In the genomic region with DNA sequence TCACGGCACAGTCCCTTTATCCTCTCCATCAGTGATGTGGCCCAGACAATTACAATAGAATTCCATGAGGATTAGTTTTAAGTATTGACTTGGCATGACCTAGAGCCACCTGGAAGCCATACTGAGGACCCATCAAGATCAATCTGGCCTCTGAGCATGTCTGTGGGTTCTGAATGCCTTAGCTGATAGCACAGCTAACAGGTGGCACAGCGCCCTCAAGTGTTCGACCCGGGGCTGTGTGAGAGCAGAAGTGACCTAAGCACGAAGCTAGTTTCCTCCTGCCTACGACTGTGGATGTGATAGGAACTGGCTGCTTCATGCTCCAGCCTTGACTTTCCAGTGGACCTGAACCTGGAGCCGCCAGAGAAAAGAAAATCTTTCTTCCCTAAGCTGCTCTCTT, we compare ENCODE assay signal across 12 mouse cellular contexts.
DNase-seq lines count a peak whose midpoint lies in the region; ATAC-seq and TF ChIP-seq lines count a peak whose summit lies in the region.
"Had no signal": no experiment of that assay in that cellular context is flagged by ENCODE, and none has a peak within 500 bp of the region (broad histone marks: within the 10 kb centered on the region; RNA-seq: fewer than 3 reads in every experiment).

No protein-coding gene starts in this region.

- 82% methylated on average over 7 of the region's 7 CpGs for WGBS in cerebellum, adult 2 months

- no peak for TF ChIP-seq POLR2A in cerebellum, adult 2 months (IDR thresholded peaks at IDR 0.05; ENCODE audit: borderline replicate concordance, insufficient read depth, low read length)

- DNase-seq in cerebellum, adult 2 months: peak; percentile 27 to 32
- peak; percentile 45 for DNase-seq in layer of hippocampus, adult 11-12 months (ENCODE audit: low spot score)
- no peak for DNase-seq in layer of hippocampus, postnatal 36 days
- DNase-seq in c-Kit-positive CD71-positive TER-119-positive erythroid progenitor cells, embryonic 14.5 days (ENCODE audit: low spot score): peak; percentile 8
- peak; percentile 62 for DNase-seq in lung, postnatal 36 days
- no peak for DNase-seq in cerebellum, postnatal 36 days

- no peak overlapping the region for H3K27ac ChIP-seq in cerebellum, adult 2 months (ENCODE audit: insufficient read depth, low read length)
- H3K27ac ChIP-seq: embryonic facial prominence, embryonic 15.5 days; kidney, embryonic 15.5 days; lung, embryonic 15.5 days; neural tube, embryonic 13.5 days had no signal

- no peaks in the 10 kb centered on the region for H3K4me1 ChIP-seq in cerebellum, adult 2 months (ENCODE audit: control insufficient read depth, insufficient read depth, low read length)
- H3K4me1 ChIP-seq: embryonic facial prominence, embryonic 15.5 days; lung, embryonic 15.5 days; neural tube, embryonic 13.5 days had no signal

- no peaks in the 10 kb centered on the region for H3K27me3 ChIP-seq in cerebellum, adult 2 months (ENCODE audit: control insufficient read depth, insufficient read depth, low read length)
- H3K27me3 ChIP-seq: embryonic facial prominence, embryonic 15.5 days; kidney, embryonic 15.5 days; lung, embryonic 15.5 days; neural tube, embryonic 13.5 days had no signal

- no peak for ATAC-seq in cerebellum, adult (ENCODE audit: insufficient number of reproducible peaks, low FRiP score, low TSS enrichment)
- ATAC-seq in megakaryocyte, adult 5-6 weeks (ENCODE audit: poor library complexity, severe bottlenecking): no peak; the same call in 1 of the 2 replicates

- H3K4me3 ChIP-seq in cerebellum, adult 2 months (replicated peaks; ENCODE audit: insufficient read depth, low read depth, low read length): no peak overlapping the region
- H3K4me3 ChIP-seq: embryonic facial prominence, embryonic 15.5 days; kidney, embryonic 15.5 days; lung, embryonic 15.5 days; neural tube, embryonic 13.5 days had no signal

- peak; percentile 27; the same call in 1 of the 2 replicates for TF ChIP-seq CTCF in cerebellum, adult 2 months (IDR thresholded peaks at IDR 0.05; ENCODE audit: borderline replicate concordance, insufficient read depth, low read depth, low read length)

Comparison
In these comparisons a context has a peak if more than half of its experiments do, and no peak if none do; other contexts are left out.
1. DNase-seq: peak in cerebellum, adult 2 months (2 of 2), layer of hippocampus, adult 11-12 months (single experiment), c-Kit-positive CD71-positive TER-119-positive erythroid progenitor cells, embryonic 14.5 days (single experiment) and lung, postnatal 36 days (single experiment); none in layer of hippocampus, postnatal 36 days (0 of 2) and cerebellum, postnatal 36 days (0 of 2).